Mouse (Mus musculus): ENCODE results near the gene Uhmk1. TPM values are rescaled to one million over a fixed set of nuclear protein-coding genes. Genes with fewer than 3 reads are reported as not detected.

The Uhmk1 gene
- total RNA-seq, 1 experiment = 18.8 TPM

DNA sequence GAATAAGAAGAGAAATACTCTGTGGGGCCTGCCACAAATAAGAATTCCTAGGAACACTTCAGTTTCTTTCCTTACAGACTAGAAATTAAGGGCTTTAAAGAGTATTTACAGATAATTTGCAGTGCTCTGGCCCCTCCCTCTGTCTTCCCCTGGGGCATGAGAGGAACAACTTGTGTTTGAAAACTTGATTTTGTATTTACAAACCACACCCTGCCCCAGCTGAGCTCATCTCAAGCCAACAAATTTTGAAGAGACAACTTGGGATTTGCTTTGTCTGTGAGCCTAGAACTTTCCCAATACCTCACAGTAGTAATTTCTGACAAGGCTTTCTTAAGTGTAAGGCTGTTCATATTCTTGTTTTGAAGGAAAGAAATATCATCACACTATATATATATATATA, 32.5 kb downstream of the Uhmk1 start:
- in situ Hi-C loops (cut with MboI; ENCODE audit: low sequenced_read_pairs in 2 of 2, unreplicated experiment in 2 of 2) = no loop called here

DNA sequence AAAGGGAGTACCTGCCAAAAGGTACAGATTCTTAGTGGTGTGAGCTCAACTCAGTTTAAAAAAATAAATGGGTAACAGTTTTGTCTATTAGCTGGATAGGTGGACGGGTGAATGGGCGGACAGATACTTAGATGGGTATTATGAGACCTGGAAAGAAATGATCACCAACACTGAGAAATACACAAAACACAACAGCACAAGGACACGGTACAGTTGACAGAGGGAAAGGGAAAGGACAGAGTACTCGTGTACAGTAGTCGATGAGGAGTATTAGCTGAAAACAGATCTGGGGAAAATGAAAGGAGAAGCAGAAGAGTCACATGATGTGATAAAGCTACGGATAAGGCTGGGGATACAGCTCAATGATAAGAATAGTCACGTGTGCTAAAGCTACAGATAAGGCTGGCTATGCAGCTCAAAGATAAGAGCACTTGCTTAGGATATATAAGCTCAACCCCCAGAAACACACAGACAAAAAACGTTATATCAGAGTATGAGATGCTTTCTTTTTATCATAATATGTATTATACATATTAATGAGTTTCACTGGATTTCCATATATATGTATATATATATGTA, 38.4 kb downstream of the Uhmk1 start:
- Histone ChIP-seq H3K4me3 (ENCODE audit: insufficient read depth in 1 of 2, low read depth in 1 of 2, low read length in 2 of 2, poor library complexity in 1 of 2, severe bottlenecking in 1 of 2) (no peak overlapping the region), H3K27ac (ENCODE audit: insufficient read depth, low read depth, low read length, poor library complexity, severe bottlenecking) (no peak overlapping the region), H3K9me3 (ENCODE audit: control insufficient read depth, insufficient read depth, low read depth, low read length) (no peaks in the 10 kb centered on the region), H3K4me1 (ENCODE audit: control insufficient read depth in 2 of 2, insufficient read depth in 2 of 2, low read length in 2 of 2, poor library complexity in 1 of 2) (peaks cover 0 to 2% of the 10 kb centered on the region in 2 experiments; a peak in 1 of 4 replicates), H3K36me3 (ENCODE audit: control insufficient read depth, insufficient read depth, low read length, poor library complexity, severe bottlenecking) (no peaks in the 10 kb centered on the region), H3K9ac (ENCODE audit: insufficient read depth, low read depth, low read length, poor library complexity, severe bottlenecking) (no peak overlapping the region)
- TF ChIP-seq ZC3H11A (IDR thresholded peaks at IDR 0.05; ENCODE audit: borderline replicate concordance, low read depth, low read length) (no peak), MAFK (IDR thresholded peaks at IDR 0.05; ENCODE audit: insufficient read depth, low read depth, low read length) (no peak), HCFC1 (IDR thresholded peaks at IDR 0.05; ENCODE audit: borderline replicate concordance, insufficient read depth, low read length) (no peak), CHD2 (IDR thresholded peaks at IDR 0.05; ENCODE audit: low read depth, low read length) (no peak), ZNF384 (IDR thresholded peaks at IDR 0.05; ENCODE audit: low read depth, low read length) (no peak)
- in situ Hi-C loops (cut with MboI; ENCODE audit: low sequenced_read_pairs in 2 of 2, unreplicated experiment in 2 of 2) = no loop called here
- DNase-seq (ENCODE audit: low read depth, low spot score) = no peak

More for the DNA sequence above, 32.5 kb downstream of the Uhmk1 start:
- TF ChIP-seq ZC3H11A (IDR thresholded peaks at IDR 0.05; ENCODE audit: borderline replicate concordance, low read depth, low read length) (no peak), HCFC1 (IDR thresholded peaks at IDR 0.05; ENCODE audit: borderline replicate concordance, insufficient read depth, low read length) (no peak), CHD2 (IDR thresholded peaks at IDR 0.05; ENCODE audit: low read depth, low read length) (no peak), ZNF384 (IDR thresholded peaks at IDR 0.05; ENCODE audit: low read depth, low read length) (no peak), MAFK (IDR thresholded peaks at IDR 0.05; ENCODE audit: insufficient read depth, low read depth, low read length) (no peak)
- Histone ChIP-seq H3K27ac (ENCODE audit: insufficient read depth, low read depth, low read length, poor library complexity, severe bottlenecking) (no peak overlapping the region), H3K9ac (ENCODE audit: insufficient read depth, low read depth, low read length, poor library complexity, severe bottlenecking) (no peak overlapping the region), H3K36me3 (ENCODE audit: control insufficient read depth, insufficient read depth, low read length, poor library complexity, severe bottlenecking) (no peaks in the 10 kb centered on the region), H3K4me1 (ENCODE audit: control insufficient read depth in 2 of 2, insufficient read depth in 2 of 2, low read length in 2 of 2, poor library complexity in 1 of 2) (no peaks in the 10 kb centered on the region), H3K9me3 (ENCODE audit: control insufficient read depth, insufficient read depth, low read depth, low read length) (no peaks in the 10 kb centered on the region), H3K4me3 (ENCODE audit: insufficient read depth in 1 of 2, low read depth in 1 of 2, low read length in 2 of 2, poor library complexity in 1 of 2, severe bottlenecking in 1 of 2) (no peak overlapping the region)
- DNase-seq (ENCODE audit: low read depth, low spot score) = no peak

- in situ Hi-C loops (cut with MboI; ENCODE audit: low sequenced_read_pairs in 2 of 2, unreplicated experiment in 2 of 2) = no loop called here
- no peak overlapping the region for H3K27ac ChIP-seq (ENCODE audit: insufficient read depth, low read depth, low read length, poor library complexity, severe bottlenecking)
- H3K4me1 ChIP-seq (ENCODE audit: control insufficient read depth in 2 of 2, insufficient read depth in 2 of 2, low read length in 2 of 2, poor library complexity in 1 of 2) = peaks cover 0 to 2% of the 10 kb centered on the region in 2 experiments; a peak in 1 of 4 replicates
- no peaks in the 10 kb centered on the region for H3K9me3 ChIP-seq (ENCODE audit: control insufficient read depth, insufficient read depth, low read depth, low read length)
- H3K9ac ChIP-seq (ENCODE audit: insufficient read depth, low read depth, low read length, poor library complexity, severe bottlenecking) = no peak overlapping the region
- H3K36me3 ChIP-seq (ENCODE audit: control insufficient read depth, insufficient read depth, low read length, poor library complexity, severe bottlenecking) = no peaks in the 10 kb centered on the region
- H3K4me3 ChIP-seq (ENCODE audit: insufficient read depth in 1 of 2, low read depth in 1 of 2, low read length in 2 of 2, poor library complexity in 1 of 2, severe bottlenecking in 1 of 2) = no peak overlapping the region; a peak in 1 of 4 replicates
- no peak for TF ChIP-seq ZNF384 (IDR thresholded peaks at IDR 0.05; ENCODE audit: low read depth, low read length)
- no peak for TF ChIP-seq HCFC1 (IDR thresholded peaks at IDR 0.05; ENCODE audit: borderline replicate concordance, insufficient read depth, low read length)
- TF ChIP-seq CHD2 (IDR thresholded peaks at IDR 0.05; ENCODE audit: low read depth, low read length) = no peak
- TF ChIP-seq ZC3H11A (IDR thresholded peaks at IDR 0.05; ENCODE audit: borderline replicate concordance, low read depth, low read length) = no peak
- no peak for TF ChIP-seq MAFK (IDR thresholded peaks at IDR 0.05; ENCODE audit: insufficient read depth, low read depth, low read length)
- no peak for DNase-seq (ENCODE audit: low read depth, low spot score)
Observed at GRCm38 (mm10) chr1:170175848-170176247, 39.3 kb downstream of the Uhmk1 start.

DNA sequence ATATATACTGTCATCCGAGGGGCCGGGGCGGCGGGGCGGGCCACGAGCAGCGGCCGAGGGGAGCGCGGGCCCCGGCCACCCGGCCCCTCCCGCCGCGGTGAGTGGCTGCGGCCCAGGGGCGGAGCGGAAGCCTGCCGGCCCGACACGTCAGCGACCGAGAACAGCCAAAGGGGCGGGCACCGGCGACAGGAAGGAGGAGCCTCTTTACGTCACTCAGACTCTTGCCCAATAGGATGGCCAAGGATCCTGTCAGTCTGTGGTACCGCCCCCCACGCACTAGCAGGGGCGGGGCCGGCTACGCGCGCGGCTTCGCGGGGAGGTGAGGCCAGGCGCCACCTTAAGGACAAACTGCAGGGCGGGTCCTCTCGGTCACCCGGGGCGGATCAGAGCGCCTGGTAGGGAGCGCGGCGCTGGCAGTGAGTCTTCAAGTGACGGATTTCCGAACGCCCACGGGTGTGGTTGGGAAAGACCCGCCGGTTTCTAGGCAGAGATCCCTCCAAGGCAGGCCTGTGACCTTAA, 40.3 kb downstream of the Uhmk1 start, which contains the start of gene Uap1:
Uap1 (minus strand) TSS at position 144 of the 519 bp plus-strand sequence.
- Histone ChIP-seq H3K9ac (ENCODE audit: insufficient read depth, low read depth, low read length, poor library complexity, severe bottlenecking) (peak within 1 kb of the TSS; percentile 88), H3K9me3 (ENCODE audit: control insufficient read depth, insufficient read depth, low read depth, low read length) (no peaks in the 10 kb centered on the region), H3K4me1 (ENCODE audit: control insufficient read depth in 2 of 2, insufficient read depth in 2 of 2, low read length in 2 of 2, poor library complexity in 1 of 2) (peaks cover 0 to 2% of the 10 kb centered on the region in 2 experiments; a peak in 1 of 4 replicates), H3K36me3 (ENCODE audit: control insufficient read depth, insufficient read depth, low read length, poor library complexity, severe bottlenecking) (no peaks in the 10 kb centered on the region), H3K4me3 (ENCODE audit: insufficient read depth in 1 of 2, low read depth in 1 of 2, low read length in 2 of 2, poor library complexity in 1 of 2, severe bottlenecking in 1 of 2) (peak within 1 kb of the TSS; percentile 72 to 93), H3K27ac (ENCODE audit: insufficient read depth, low read depth, low read length, poor library complexity, severe bottlenecking) (no peak within 1 kb of the TSS)
- TF ChIP-seq MAFK (IDR thresholded peaks at IDR 0.05; ENCODE audit: insufficient read depth, low read depth, low read length) (no peak), ZNF384 (IDR thresholded peaks at IDR 0.05; ENCODE audit: low read depth, low read length) (no peak), CHD2 (IDR thresholded peaks at IDR 0.05; ENCODE audit: low read depth, low read length) (no peak), ZC3H11A (IDR thresholded peaks at IDR 0.05; ENCODE audit: borderline replicate concordance, low read depth, low read length) (no peak), HCFC1 (IDR thresholded peaks at IDR 0.05; ENCODE audit: borderline replicate concordance, insufficient read depth, low read length) (no peak)
- DNase-seq (ENCODE audit: low read depth, low spot score) = peak; percentile 87
- in situ Hi-C loops (cut with MboI; ENCODE audit: low sequenced_read_pairs in 2 of 2, unreplicated experiment in 2 of 2) = no loop called here
